Mouse (Mus musculus) forebrain, postnatal 0 days (tissue): ENCODE results near the gene Gm49387. TPM values are rescaled to one million over a fixed set of nuclear protein-coding genes. Genes with fewer than 3 reads are reported as not detected.
A peak's percentile ranks its signal among the peaks of the same experiment; 100 is the strongest.

Experiments
- ATAC-seq: fragments of 200-750 bp; cut with Nextera tagmentation; 2 replicates; pipeline ENCODE4 v1.8.0; 2017; ENCODE audit warnings: mild to moderate bottlenecking, moderate library complexity
- DNase-seq: peaks from one replicate; pipeline ENCODE4 v3.0.0-alpha.2; 2015
- H3K27ac ChIP-seq: fragments of 300-500 bp; sonication (generic); 2 replicates; pipeline ENCODE4 v1.5.1; 2014; ENCODE audit warnings: low read depth, mild to moderate bottlenecking, antibody characterized with exemption, low read length, moderate library complexity, mixed read lengths
- H3K27me3 ChIP-seq: fragments of 300-500 bp; sonication (generic); 2 replicates; pipeline ENCODE4 v1.6.1; 2014; ENCODE audit warnings: mild to moderate bottlenecking, low read length, mixed read lengths; ENCODE audit not compliant: insufficient read depth
- H3K36me3 ChIP-seq: fragments of 300-500 bp; sonication (generic); 2 replicates; pipeline ENCODE4 v1.6.1; 2014; ENCODE audit warnings: mild to moderate bottlenecking, moderate library complexity; ENCODE audit not compliant: insufficient read depth
- H3K4me1 ChIP-seq: fragments of 300-500 bp; sonication (generic); 2 replicates; pipeline ENCODE4 v1.6.1; 2014; ENCODE audit warnings: antibody characterized with exemption; ENCODE audit not compliant: insufficient read depth
- H3K4me2 ChIP-seq: fragments of 300-500 bp; sonication (generic); 2 replicates; pipeline ENCODE4 v1.6.1; 2014; ENCODE audit warnings: low read depth, mild to moderate bottlenecking, moderate library complexity
- H3K4me3 ChIP-seq: fragments of 300-500 bp; sonication (generic); 2 replicates; pipeline ENCODE4 v1.5.1; 2014; ENCODE audit warnings: low read depth, low read length, mixed read lengths
- H3K9ac ChIP-seq: fragments of 300-500 bp; sonication (generic); 2 replicates; pipeline ENCODE4 v1.6.1; 2014; ENCODE audit warnings: mild to moderate bottlenecking
- H3K9me3 ChIP-seq: fragments of 300-500 bp; sonication (generic); 2 replicates; pipeline ENCODE4 v1.6.1; 2016; ENCODE audit warnings: low read length
- CTCF ChIP-seq: sonication (generic); IDR thresholded peaks from 2 replicates; pipeline ENCODE4 v1.5.1; 2016; ENCODE audit warnings: antibody characterized with exemption, control low read depth, low read depth
- WGBS: fragments of 180-500 bp; shearing (Covaris S2); extraction: QIAGEN DNeasy Blood & Tissue Kit; methylation state at CpG from one replicate; pipeline ENCODE4 v1.1.7; 2014; 5-methylcytosine and 5-hydroxymethylcytosine counted together
- polyA plus RNA-seq: library from polyadenylated mRNA; unstranded; fragments of >200 nt; fragmentation: Nextera tagmentation; extraction: Ambion mirVana; gene quantifications from 2 replicates; pipeline ENCODE4 v1.2.1, GENCODE M21; 2015
- total RNA-seq: library from RNA; depleted of rRNA; stranded (reverse); fragments of >200 nt; gene quantifications from 2 replicates; pipeline ENCODE4 v1.2.3, GENCODE M21; 2014

Gm49387 gene
- total and polyA plus RNA-seq, 2 experiments from 2014 or later: 1.6 TPM; not detected in 1

DNA sequence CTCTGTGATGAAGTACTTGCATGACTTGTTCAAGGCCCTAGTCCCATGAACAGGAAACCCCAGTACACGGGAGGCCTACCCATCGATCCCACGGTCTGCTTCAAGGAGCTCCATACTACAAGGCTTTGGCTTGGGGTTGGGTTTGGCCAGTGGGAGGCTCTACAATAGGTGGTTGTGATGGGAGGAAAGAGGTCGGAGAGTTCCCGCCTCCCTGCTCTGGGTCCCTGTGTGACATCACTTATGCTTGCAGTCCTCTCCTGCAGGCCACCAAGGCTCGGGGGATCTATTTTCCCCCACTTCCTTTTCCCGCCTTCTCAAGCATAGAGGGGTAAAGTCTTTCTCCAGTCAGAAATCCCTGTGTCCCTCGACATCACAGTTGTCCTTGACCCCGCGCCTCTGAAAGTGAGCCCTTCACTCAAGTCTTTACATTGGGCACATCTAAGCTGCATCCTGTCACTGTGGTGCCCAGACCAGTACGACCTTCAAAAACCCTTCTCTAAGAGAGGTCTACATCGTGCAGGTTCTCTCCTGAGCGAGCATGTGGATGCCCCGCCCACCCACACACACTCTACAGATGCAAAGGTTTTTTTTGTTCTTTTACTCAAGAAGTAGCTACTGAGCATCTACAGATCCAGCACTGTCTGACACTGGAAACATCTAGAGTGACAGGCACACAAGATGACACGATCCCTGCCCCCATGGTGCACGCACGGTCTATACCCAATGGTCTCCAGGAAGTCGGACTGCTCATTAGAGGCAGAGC lies 65.6 kb downstream of the Gm49387 start:
- WGBS: 93% methylated on average over 18 of the region's 18 CpGs
- no peak for TF ChIP-seq CTCF

DNA sequence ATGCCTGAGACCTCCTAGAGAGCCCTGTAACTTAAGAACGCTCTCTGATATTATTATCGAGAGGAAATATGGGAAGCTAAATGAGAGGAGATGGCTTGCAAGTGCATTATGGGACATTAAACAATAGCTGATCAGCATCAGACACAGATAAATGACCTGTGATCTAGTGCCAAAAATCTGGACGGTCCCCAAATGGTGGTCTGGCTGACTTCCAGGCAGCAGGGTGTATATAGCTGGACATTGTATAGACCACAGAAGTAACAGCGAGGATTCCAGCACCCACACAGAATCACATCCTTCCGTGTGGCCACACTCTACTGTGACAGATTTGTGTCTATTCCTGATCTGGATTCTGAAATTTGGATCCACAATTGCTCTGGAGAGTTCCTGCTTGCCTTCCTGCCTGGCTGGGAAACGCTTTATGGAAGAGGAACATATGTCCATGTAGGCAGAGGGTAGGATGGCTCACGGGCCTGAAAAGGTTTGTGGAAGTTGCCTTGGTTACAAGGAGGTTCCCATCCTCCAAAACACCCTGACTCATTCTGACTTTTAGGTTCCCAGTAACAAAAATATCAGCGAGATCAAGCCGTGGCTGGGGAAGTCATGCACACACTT lies 68.0 kb downstream of the Gm49387 start:
- 75% methylated on average over 9 of the region's 9 CpGs for WGBS
- H3K9ac ChIP-seq: no peak overlapping the region
- H3K4me1 ChIP-seq: no peaks in the 10 kb centered on the region
- ATAC-seq (0 out of 2 replicates have a peak, but pooled peaks have one; percentile 18), DNase-seq (peak; percentile 12)
- H3K36me3 ChIP-seq: no peaks in the 10 kb centered on the region
- no peaks in the 10 kb centered on the region for H3K9me3 ChIP-seq
- H3K4me2 ChIP-seq: no peak overlapping the region
- H3K4me3 ChIP-seq: no peak overlapping the region
- H3K27me3 ChIP-seq: no peaks in the 10 kb centered on the region
- no peak overlapping the region for H3K27ac ChIP-seq
- no peak for TF ChIP-seq CTCF

More for the DNA sequence above, 65.6 kb downstream of the Gm49387 start:
- H3K36me3 ChIP-seq: no peaks in the 10 kb centered on the region
- H3K4me3 ChIP-seq: no peak overlapping the region
- no peaks in the 10 kb centered on the region for H3K27me3 ChIP-seq
- no peak overlapping the region for H3K27ac ChIP-seq
- no peak for ATAC-seq
- H3K4me1 ChIP-seq: no peaks in the 10 kb centered on the region
- no peak overlapping the region for H3K9ac ChIP-seq
- H3K9me3 ChIP-seq: no peaks in the 10 kb centered on the region
- no peak for DNase-seq
- H3K4me2 ChIP-seq: no peak overlapping the region

- 87% methylated on average over 5 of the region's 5 CpGs for WGBS
- no peak overlapping the region for H3K9ac ChIP-seq
- no peaks in the 10 kb centered on the region for H3K27me3 ChIP-seq
- ATAC-seq (no peak), DNase-seq (no peak)
- no peaks in the 10 kb centered on the region for H3K4me1 ChIP-seq
- no peak for TF ChIP-seq CTCF
- no peaks in the 10 kb centered on the region for H3K9me3 ChIP-seq
- no peak overlapping the region for H3K4me3 ChIP-seq
- no peak overlapping the region for H3K27ac ChIP-seq
- no peak overlapping the region for H3K4me2 ChIP-seq
- no peaks in the 10 kb centered on the region for H3K36me3 ChIP-seq
Measured at GRCm38 (mm10) chr14:31571419-31571818, 69.3 kb downstream of the Gm49387 start.

DNA sequence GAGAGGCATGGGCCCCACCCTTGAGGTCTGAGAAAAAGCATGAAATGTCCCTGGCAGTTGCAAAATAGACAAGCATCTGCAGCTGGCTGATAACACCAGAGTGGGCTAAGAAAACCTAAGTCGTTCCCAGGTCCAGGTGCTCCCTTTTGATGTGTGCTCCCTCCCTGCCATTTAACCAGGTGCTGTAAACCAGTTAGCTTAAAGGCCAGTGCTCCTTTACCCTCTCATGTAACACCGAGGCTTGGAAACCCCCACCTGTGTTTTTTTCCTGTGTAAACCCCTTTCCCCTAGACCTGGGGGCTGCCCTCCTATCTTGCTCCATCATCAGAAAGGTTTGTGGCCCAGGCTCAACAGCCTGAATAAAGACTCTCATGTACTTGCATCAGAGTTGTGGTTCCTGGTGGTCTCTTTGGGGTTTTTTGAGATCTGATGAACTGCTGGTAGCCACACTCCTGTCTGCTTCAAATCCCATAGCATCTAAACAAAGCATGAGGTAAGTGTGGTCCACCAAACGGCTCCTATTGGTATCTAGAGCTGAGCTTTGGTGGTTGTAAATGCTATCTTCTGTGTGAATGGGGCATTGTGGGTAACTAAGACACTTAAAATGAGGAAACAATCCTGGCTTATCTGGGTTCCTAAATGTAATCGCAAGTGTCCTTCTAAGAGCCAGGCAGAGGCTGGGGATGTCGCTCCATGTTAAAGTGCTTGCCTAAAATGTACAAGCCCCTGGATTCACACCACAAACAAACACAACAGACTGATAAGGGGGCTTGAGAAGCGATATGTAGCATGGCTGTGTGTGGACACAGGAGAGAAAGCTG lies 70.3 kb downstream of the Gm49387 start:
- 88% methylated on average over 6 of the region's 6 CpGs for WGBS
- no peak for TF ChIP-seq CTCF
- H3K36me3 ChIP-seq: no peaks in the 10 kb centered on the region

GRCm38 (mm10) chr14:31569151-31569631 lies 71.5 kb downstream of the Gm49387 start:
- Histone ChIP-seq H3K27ac (no peak overlapping the region), H3K4me2 (no peak overlapping the region), H3K9me3 (no peaks in the 10 kb centered on the region), H3K4me1 (no peaks in the 10 kb centered on the region), H3K4me3 (no peak overlapping the region), H3K27me3 (no peaks in the 10 kb centered on the region), H3K36me3 (no peaks in the 10 kb centered on the region), H3K9ac (no peak overlapping the region)
- 53% methylated on average over 7 of the region's 7 CpGs for WGBS
- peak; percentile 32 for DNase-seq
- TF ChIP-seq CTCF: no peak
- ATAC-seq: peak; percentile 53

More for the DNA sequence above, 70.3 kb downstream of the Gm49387 start:
- H3K4me2 ChIP-seq: no peak overlapping the region
- H3K27me3 ChIP-seq: no peaks in the 10 kb centered on the region
- H3K4me3 ChIP-seq: no peak overlapping the region
- no peak for ATAC-seq
- no peak overlapping the region for H3K9ac ChIP-seq
- no peak for DNase-seq
- H3K4me1 ChIP-seq: no peaks in the 10 kb centered on the region
- H3K9me3 ChIP-seq: no peaks in the 10 kb centered on the region
- H3K27ac ChIP-seq: no peak overlapping the region

GRCm38 (mm10) chr14:31565478-31566212 lies 75.0 kb downstream of the Gm49387 start:
- Histone ChIP-seq H3K27ac (no peak overlapping the region), H3K36me3 (no peaks in the 10 kb centered on the region), H3K4me2 (no peak overlapping the region), H3K4me1 (no peaks in the 10 kb centered on the region), H3K9ac (no peak overlapping the region), H3K27me3 (no peaks in the 10 kb centered on the region), H3K4me3 (no peak overlapping the region), H3K9me3 (no peaks in the 10 kb centered on the region)
- ATAC-seq (no peak), DNase-seq (no peak)
- WGBS: 69% methylated on average over 9 of the region's 9 CpGs
- TF ChIP-seq CTCF: no peak
